Mouse (Mus musculus) myocyte (in vitro differentiated cells): ENCODE data around the gene Ercc1. TPM values are rescaled to one million over a fixed set of nuclear protein-coding genes. Genes with fewer than 3 reads are reported as not detected.

Source experiments
- H3K27me3 ChIP-seq: one replicate; pipeline ENCODE4 v1.6.1; 2011; ENCODE audit not compliant: control insufficient read depth, insufficient read depth, insufficient read length
- H3K36me3 ChIP-seq: one replicate; pipeline ENCODE4 v1.6.1; 2011; ENCODE audit not compliant: control insufficient read depth, insufficient read depth
- H3K4me2 ChIP-seq: one replicate; pipeline ENCODE4 v1.6.1; 2011; ENCODE audit warnings: low read depth, control low read depth
- H3K4me3 ChIP-seq: one replicate; pipeline ENCODE4 v1.5.1; 2011; ENCODE audit warnings: mild to moderate bottlenecking, control low read depth, moderate library complexity
- H3K79me2 ChIP-seq: one replicate; pipeline ENCODE4 v1.6.1; 2011; ENCODE audit not compliant: control insufficient read depth, insufficient read depth
- H3ac ChIP-seq: one replicate; pipeline ENCODE4 v1.6.1; 2011; ENCODE audit not compliant: control insufficient read depth, insufficient read length
- CEBPB ChIP-seq: IDR thresholded peaks from 2 replicates; pipeline ENCODE4 v1.6.1; 2011; ENCODE audit warnings: mild to moderate bottlenecking, moderate library complexity; ENCODE audit not compliant: poor library complexity, insufficient read depth, severe bottlenecking
- E2F4 ChIP-seq: IDR thresholded peaks from one replicate; pipeline ENCODE4 v1.6.1; 2011; ENCODE audit warnings: mild to moderate bottlenecking, control low read depth, moderate library complexity; ENCODE audit not compliant: insufficient read depth
- MAX ChIP-seq: IDR thresholded peaks from one replicate; pipeline ENCODE4 v1.6.1; 2011; ENCODE audit warnings: low read depth, mild to moderate bottlenecking, control low read depth
- MYOD1 ChIP-seq, 3 experiments: IDR thresholded peaks; one replicate each; pipeline ENCODE4 v1.6.1; 2011; ENCODE audit warnings: control low read depth in 2 of 3, low read depth in 2 of 3, mild to moderate bottlenecking in 2 of 3, moderate library complexity in 1 of 3; ENCODE audit not compliant: insufficient read length in 2 of 3, control insufficient read depth in 1 of 3
- MYOG ChIP-seq, 3 experiments: IDR thresholded peaks; one replicate each; pipeline ENCODE4 v1.6.1; 2011; ENCODE audit warnings: control low read depth in 2 of 3, low read depth in 2 of 3, mild to moderate bottlenecking in 2 of 3; ENCODE audit not compliant: insufficient read length in 2 of 3, control insufficient read depth in 1 of 3, insufficient read depth in 1 of 3
- POLR2A ChIP-seq: IDR thresholded peaks from one replicate; pipeline ENCODE4 v1.6.1; 2011; ENCODE audit warnings: low read depth, mild to moderate bottlenecking, control low read depth, moderate library complexity; ENCODE audit not compliant: insufficient read length
- POLR2AphosphoS2 ChIP-seq: IDR thresholded peaks from one replicate; pipeline ENCODE4 v1.6.1; 2011; ENCODE audit warnings: low read depth, control low read depth; ENCODE audit not compliant: insufficient read length
- REST ChIP-seq: IDR thresholded peaks from one replicate; pipeline ENCODE4 v1.6.1; 2011; ENCODE audit warnings: mild to moderate bottlenecking, control low read depth, moderate library complexity; ENCODE audit not compliant: insufficient read depth, insufficient read length
- SRF ChIP-seq: IDR thresholded peaks from one replicate; pipeline ENCODE4 v1.6.1; 2011; ENCODE audit warnings: low read depth; ENCODE audit not compliant: control insufficient read depth, insufficient read length
- TCF12 ChIP-seq: IDR thresholded peaks from one replicate; pipeline ENCODE4 v1.6.1; 2011; ENCODE audit warnings: mild to moderate bottlenecking, control low read depth; ENCODE audit not compliant: poor library complexity, insufficient read depth, severe bottlenecking
- TCF3 ChIP-seq: IDR thresholded peaks from one replicate; pipeline ENCODE4 v1.6.1; 2011; ENCODE audit warnings: low read depth, control low read depth; ENCODE audit not compliant: insufficient read length
- USF1 ChIP-seq: IDR thresholded peaks from one replicate; pipeline ENCODE4 v1.6.1; 2011; ENCODE audit warnings: low read depth, mild to moderate bottlenecking, control low read depth, moderate library complexity
- polyA plus RNA-seq: library from polyadenylated mRNA; unstranded; fragments of >200 nt; fragmentation: generic; extraction: Trizol; gene quantifications from one replicate; pipeline ENCODE4 v1.2.1, GENCODE M21; 2012; ENCODE audit warnings: missing spikeins

The Ercc1 gene
- polyA plus RNA-seq, 1 experiment, result 83.1 TPM

DNA sequence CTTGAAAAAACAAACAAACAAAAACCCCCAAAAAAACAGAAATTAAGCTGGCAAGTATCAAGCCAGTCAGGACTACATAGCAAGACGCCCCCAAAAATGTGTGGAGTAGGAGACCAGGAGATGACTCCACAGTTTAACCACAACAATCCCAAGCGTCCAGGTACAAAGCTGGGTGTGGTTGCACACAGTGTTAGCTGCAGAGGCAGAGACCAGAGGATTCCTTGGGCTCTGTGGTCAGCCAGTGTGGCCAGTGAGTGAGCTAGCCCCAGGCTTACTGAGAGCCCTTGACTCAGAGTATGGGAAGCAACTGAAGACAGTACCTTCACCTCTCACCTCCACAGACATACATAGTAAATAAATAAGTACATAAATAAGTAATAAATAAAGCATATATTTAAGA is 12.7 kb upstream of the Ercc1 start:
- H3K4me2 ChIP-seq, result peak overlapping the region; percentile 85
- peaks cover 16% of the 10 kb centered on the region for H3K79me2 ChIP-seq
- H3K36me3 ChIP-seq, result no peaks in the 10 kb centered on the region
- H3K27me3 ChIP-seq, result no peaks in the 10 kb centered on the region
- TF ChIP-seq MYOG (IDR thresholded peaks at IDR 0.05; ENCODE audit: control insufficient read depth in 1 of 3, insufficient read depth in 1 of 3, insufficient read length in 2 of 3, low read depth in 2 of 3), result peak in 1 of 3 experiments; percentile 51
- TF ChIP-seq E2F4, result no peak
- TF ChIP-seq MYOD1 (IDR thresholded peaks at IDR 0.05; ENCODE audit: control insufficient read depth in 1 of 3, insufficient read length in 2 of 3, low read depth in 2 of 3), result peak in 1 of 3 experiments; percentile 22
- H3ac ChIP-seq, result no peak overlapping the region
- H3K4me3 ChIP-seq, result no peak overlapping the region

DNA sequence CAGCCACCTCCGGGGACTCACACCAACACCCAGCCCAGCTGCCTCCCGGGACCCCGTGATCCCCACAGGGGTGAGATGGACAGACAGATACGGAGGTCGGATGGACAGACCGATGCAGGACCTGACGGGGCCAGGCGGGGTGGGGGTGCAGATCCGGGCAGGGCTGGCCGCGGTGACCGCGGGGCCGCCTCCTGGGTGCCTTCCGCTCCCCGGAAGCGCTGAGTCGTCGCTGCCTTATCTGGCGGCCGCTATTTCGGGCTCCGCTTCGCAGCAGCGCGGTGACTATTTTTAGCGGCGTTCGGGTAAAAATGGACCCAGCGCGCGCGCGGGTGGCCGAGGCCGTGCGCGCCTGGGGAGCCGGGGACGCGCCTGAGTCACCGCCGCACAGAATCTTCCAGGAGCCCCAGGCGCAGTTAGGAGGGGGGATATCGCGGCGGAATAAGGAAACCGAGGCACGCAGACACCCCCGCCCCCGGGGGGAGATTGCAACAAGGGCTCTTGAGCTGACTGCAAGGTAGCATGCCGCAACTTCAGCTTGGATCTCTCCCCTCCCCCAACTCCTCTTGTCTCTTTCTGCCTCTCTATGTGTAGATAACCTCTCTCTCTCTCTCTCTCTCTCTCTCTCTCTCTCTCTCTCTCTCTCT is 11.7 kb upstream of the Ercc1 start:
- peak overlapping the region; percentile 85 for H3K4me2 ChIP-seq
- no peaks in the 10 kb centered on the region for H3K27me3 ChIP-seq
- peaks cover 16% of the 10 kb centered on the region for H3K79me2 ChIP-seq
- H3K4me3 ChIP-seq, result peak overlapping the region; percentile 46
- H3ac ChIP-seq, result peak overlapping the region; percentile 37
- TF ChIP-seq CEBPB, result no peak
- TF ChIP-seq MYOD1 (IDR thresholded peaks at IDR 0.05; ENCODE audit: control insufficient read depth in 1 of 3, insufficient read length in 2 of 3, low read depth in 2 of 3), result peak in 1 of 3 experiments; percentile 55
- no peak for TF ChIP-seq TCF12
- TF ChIP-seq POLR2AphosphoS2, result no peak
- peak; percentile 47 for TF ChIP-seq POLR2A
- peak; percentile 99 for TF ChIP-seq SRF
- TF ChIP-seq USF1, result no peak
- TF ChIP-seq MYOG (IDR thresholded peaks at IDR 0.05; ENCODE audit: control insufficient read depth in 1 of 3, insufficient read depth in 1 of 3, insufficient read length in 2 of 3, low read depth in 2 of 3), result peak in 1 of 3 experiments; percentile 33
- TF ChIP-seq E2F4, result no peak
- TF ChIP-seq REST, result no peak
- no peak for TF ChIP-seq MAX
- no peak for TF ChIP-seq TCF3
- no peaks in the 10 kb centered on the region for H3K36me3 ChIP-seq

DNA sequence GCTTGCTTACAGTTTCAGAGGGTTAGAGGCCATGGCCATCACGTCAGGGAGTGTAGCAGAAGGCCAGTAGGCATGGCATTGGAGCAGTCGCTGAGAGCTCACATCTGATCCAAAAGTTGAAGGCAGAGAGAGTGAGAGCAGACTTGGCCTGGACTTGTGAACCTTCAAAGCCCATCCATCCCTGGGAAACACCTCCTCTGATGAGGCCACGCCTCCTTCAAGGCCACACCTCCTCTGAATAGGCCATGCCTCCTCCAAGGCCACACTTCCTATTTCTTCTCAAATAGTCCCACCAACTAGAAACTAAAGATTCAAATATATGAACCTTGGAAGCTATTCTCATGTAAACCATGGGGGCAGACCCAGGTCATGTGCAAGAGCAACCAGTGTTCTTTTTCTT is 9.0 kb upstream of the Ercc1 start:
- H3ac ChIP-seq, result no peak overlapping the region
- peak overlapping the region; percentile 24 for H3K4me2 ChIP-seq
- TF ChIP-seq POLR2A (peak; percentile 19), CEBPB (no peak)
- peaks cover 16% of the 10 kb centered on the region for H3K79me2 ChIP-seq
- no peaks in the 10 kb centered on the region for H3K36me3 ChIP-seq
- no peak overlapping the region for H3K4me3 ChIP-seq
- H3K27me3 ChIP-seq, result no peaks in the 10 kb centered on the region

DNA sequence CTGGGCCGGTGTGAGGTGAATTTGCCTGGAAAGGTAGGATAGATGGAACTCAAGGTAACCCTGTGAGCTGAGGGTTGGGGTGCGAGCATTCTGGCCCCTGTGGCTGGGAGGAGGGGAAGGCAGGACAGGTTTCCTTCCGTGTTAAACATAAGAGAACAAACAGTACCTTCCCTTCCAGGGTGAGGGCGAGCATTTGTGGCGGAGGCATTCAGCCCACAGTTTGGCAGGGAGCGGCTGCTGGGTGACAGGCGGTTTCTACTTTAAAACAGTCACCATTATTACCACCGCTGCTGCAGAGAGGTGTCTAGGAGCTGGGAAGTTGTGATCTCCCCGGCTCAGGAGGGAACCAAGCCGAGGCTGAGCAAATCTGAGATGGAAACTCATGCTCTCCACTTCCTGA is 7.5 kb upstream of the Ercc1 start:
- H3ac ChIP-seq, result no peak overlapping the region
- H3K36me3 ChIP-seq, result no peaks in the 10 kb centered on the region
- no peak overlapping the region for H3K4me2 ChIP-seq
- no peak overlapping the region for H3K4me3 ChIP-seq
- H3K79me2 ChIP-seq, result peaks cover 16% of the 10 kb centered on the region
- no peak for TF ChIP-seq REST
- TF ChIP-seq TCF3, result no peak
- TF ChIP-seq CEBPB, result no peak
- TF ChIP-seq MYOG (IDR thresholded peaks at IDR 0.05; ENCODE audit: control insufficient read depth in 1 of 3, insufficient read depth in 1 of 3, insufficient read length in 2 of 3, low read depth in 2 of 3), result no peak
- TF ChIP-seq MAX, result no peak
- no peak for TF ChIP-seq MYOD1 (IDR thresholded peaks at IDR 0.05; ENCODE audit: control insufficient read depth in 1 of 3, insufficient read length in 2 of 3, low read depth in 2 of 3)
- TF ChIP-seq USF1, result no peak
- TF ChIP-seq POLR2A, result no peak
- TF ChIP-seq POLR2AphosphoS2, result no peak
- TF ChIP-seq TCF12, result no peak
- TF ChIP-seq SRF, result no peak
- TF ChIP-seq E2F4, result no peak
- H3K27me3 ChIP-seq, result no peaks in the 10 kb centered on the region

DNA sequence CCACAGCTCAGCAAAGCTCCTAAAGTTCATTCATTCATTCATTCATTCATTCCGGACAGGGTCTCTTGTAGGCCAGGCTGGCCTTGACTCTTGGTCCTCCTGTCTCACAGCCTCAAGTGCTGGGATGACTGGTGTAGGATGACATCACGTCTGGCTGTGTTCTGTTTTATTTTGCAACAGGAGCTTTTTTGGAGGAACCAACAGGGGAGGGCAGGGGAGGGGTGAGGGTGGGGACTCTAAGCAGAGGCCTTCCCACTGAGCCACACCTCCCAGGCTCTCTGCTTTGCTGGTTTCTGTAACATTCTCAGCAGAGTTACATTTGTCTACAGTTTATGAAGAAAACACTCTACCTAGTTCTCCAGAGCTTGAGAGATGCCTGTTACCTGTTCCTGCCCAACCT is 6.5 kb upstream of the Ercc1 start:
- Histone ChIP-seq H3K79me2 (peaks cover 16% of the 10 kb centered on the region), H3K36me3 (no peaks in the 10 kb centered on the region), H3K4me3 (no peak overlapping the region), H3ac (no peak overlapping the region), H3K27me3 (no peaks in the 10 kb centered on the region), H3K4me2 (peak overlapping the region; percentile 58)
- TF ChIP-seq POLR2AphosphoS2, result no peak
- TF ChIP-seq SRF, result no peak
- no peak for TF ChIP-seq MAX
- no peak for TF ChIP-seq CEBPB
- no peak for TF ChIP-seq USF1
- no peak for TF ChIP-seq TCF3
- no peak for TF ChIP-seq E2F4
- no peak for TF ChIP-seq MYOG (IDR thresholded peaks at IDR 0.05; ENCODE audit: control insufficient read depth in 1 of 3, insufficient read depth in 1 of 3, insufficient read length in 2 of 3, low read depth in 2 of 3)
- TF ChIP-seq TCF12, result no peak
- no peak for TF ChIP-seq POLR2A
- no peak for TF ChIP-seq REST
- no peak for TF ChIP-seq MYOD1 (IDR thresholded peaks at IDR 0.05; ENCODE audit: control insufficient read depth in 1 of 3, insufficient read length in 2 of 3, low read depth in 2 of 3)
